11 mouse cellular contexts compared by ENCODE assay signal in the genomic region with DNA sequence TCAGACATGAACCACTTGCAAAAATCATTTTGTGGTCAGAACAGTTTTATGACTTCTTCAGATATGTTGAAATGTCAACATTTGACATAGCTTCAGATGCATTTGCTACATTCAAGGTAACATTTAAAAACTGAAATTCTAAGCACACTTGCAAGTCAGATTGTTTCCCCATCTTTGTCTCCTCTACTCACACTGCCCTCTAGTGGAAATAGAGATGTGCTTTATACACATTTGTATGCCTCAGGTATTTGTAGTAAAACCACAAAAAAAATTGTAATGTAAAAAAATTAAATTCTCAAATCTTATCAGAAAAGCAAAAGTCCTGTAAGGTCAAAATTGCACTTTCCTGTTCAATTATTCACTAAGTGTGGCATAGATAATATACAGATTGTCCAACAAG. TPM values are rescaled to one million over a fixed set of nuclear protein-coding genes. Genes with fewer than 3 reads are reported as not detected.
A peak's percentile ranks its signal among the peaks of the same experiment; 100 is the strongest.
DNase-seq lines count a peak whose midpoint lies in the region; TF ChIP-seq lines count a peak whose summit lies in the region.
"Had no signal": no experiment of that assay in that cellular context is flagged by ENCODE, and none has a peak within 500 bp of the region (broad histone marks: within the 10 kb centered on the region; RNA-seq: fewer than 3 reads in every experiment).

No protein-coding gene starts in this region.

- H3K4me3 ChIP-seq in left cerebral cortex, adult 2 months, result no peak overlapping the region
- H3K4me3 ChIP-seq: heart, embryonic 12.5 days; limb, embryonic 13.5 days had no signal

- H3K27ac ChIP-seq in left cerebral cortex, adult 2 months, result no peak overlapping the region
- H3K27ac ChIP-seq: limb, embryonic 13.5 days had no signal

- peak; percentile 77 for TF ChIP-seq CTCF in left cerebral cortex, adult 2 months (IDR thresholded peaks at IDR 0.05)

- DNase-seq in embryo, embryonic 10 days (ENCODE audit: low spot score), result peak; percentile 37
- DNase-seq in embryo, embryonic 9.5 days (ENCODE audit: extremely low spot score), result no peak
- no peak for DNase-seq in left cerebral cortex, adult 2 months (ENCODE audit: extremely low spot score in 1 of 2, low spot score in 2 of 2)
- DNase-seq in left cerebral cortex, postnatal 10 days (ENCODE audit: extremely low spot score in 1 of 2, low spot score in 2 of 2), result no peak
- DNase-seq in Muller cell, postnatal 12 days (ENCODE audit: inconsistent ontology term), result peak; percentile 38
- peak; percentile 25 for DNase-seq in lung, postnatal 10 days
- no peak for DNase-seq in urinary bladder, postnatal 4 days (ENCODE audit: low spot score in 2 of 2)
- DNase-seq in cerebellum, postnatal 4 days (ENCODE audit: low spot score in 2 of 2), result no peak
- DNase-seq: kidney, postnatal 25 days had no signal

- intact Hi-C loops in left cerebral cortex, adult 2 months (cut with DNase I), result loop anchor here (10.0 kb wide), 1 partner anchor 257 kb away; no protein-coding TSS in a partner anchor
- intact Hi-C loops in left cerebral cortex, postnatal 10 days (cut with DNase I), result no loop called here

RNA-seq across cellular contexts. Expression of a gene that starts 49.0 kb away (rescaled TPM):
- 100 to 1,000 TPM; 149 to 175 TPM for total RNA-seq in left cerebral cortex, adult 2 months (2021)
- 100 to 1,000 TPM; 134 to 148 TPM for total RNA-seq in left cerebral cortex, postnatal 10 days (2021)

RNA-seq across cellular contexts. Expression of a gene that starts 51.8 kb away (rescaled TPM):
- total RNA-seq in left cerebral cortex, adult 2 months (2021), result 100 to 1,000 TPM; 714 to 742 TPM
- 100 to 1,000 TPM; 258 to 275 TPM for total RNA-seq in left cerebral cortex, postnatal 10 days (2021)

Comparison
In these comparisons a context has a peak if more than half of its experiments do, and no peak if none do; other contexts are left out.
1. DNase-seq: peak in embryo, embryonic 10 days (single experiment), Muller cell, postnatal 12 days (single experiment) and lung, postnatal 10 days (single experiment); none in embryo, embryonic 9.5 days (single experiment), left cerebral cortex, adult 2 months (0 of 2), left cerebral cortex, postnatal 10 days (0 of 2), urinary bladder, postnatal 4 days (0 of 2) and cerebellum, postnatal 4 days (0 of 2).